Mouse (Mus musculus) kidney, embryonic 14.5 days (tissue): Measurements from ENCODE around the gene Lce3c. TPM values are rescaled to one million over a fixed set of nuclear protein-coding genes. Genes with fewer than 3 reads are reported as not detected.

ENCODE experiments used
- ATAC-seq: fragments of 200-750 bp; cut with Nextera tagmentation; 2 replicates; pipeline ENCODE4 v1.8.0; 2017; ENCODE audit warnings: moderate number of reproducible peaks, mild to moderate bottlenecking, moderate TSS enrichment, moderate library complexity; ENCODE audit not compliant: low FRiP score, low TSS enrichment
- H3K27ac ChIP-seq: fragments of 300-500 bp; sonication (generic); 2 replicates; pipeline ENCODE4 v1.5.1; 2014; ENCODE audit warnings: low read depth, mild to moderate bottlenecking, low read length, moderate library complexity, mixed read lengths
- H3K27me3 ChIP-seq: fragments of 300-500 bp; sonication (generic); 2 replicates; pipeline ENCODE4 v1.6.1; 2014; ENCODE audit warnings: mild to moderate bottlenecking, low read length; ENCODE audit not compliant: control insufficient read depth, insufficient read depth
- H3K36me3 ChIP-seq: fragments of 300-500 bp; sonication (generic); 2 replicates; pipeline ENCODE4 v1.6.1; 2014; ENCODE audit warnings: low read length, mixed read lengths; ENCODE audit not compliant: control insufficient read depth, insufficient read depth
- H3K4me1 ChIP-seq: fragments of 300-500 bp; sonication (generic); 2 replicates; pipeline ENCODE4 v1.6.1; 2014; ENCODE audit warnings: low read length, mixed read lengths; ENCODE audit not compliant: control insufficient read depth, insufficient read depth
- H3K4me2 ChIP-seq: fragments of 300-500 bp; sonication (generic); replicated peaks from 2 replicates; pipeline ENCODE4 v1.6.1; 2014; ENCODE audit warnings: low read depth, mild to moderate bottlenecking, low read length
- H3K4me3 ChIP-seq: fragments of 300-500 bp; sonication (generic); 2 replicates; pipeline ENCODE4 v1.5.1; 2014; ENCODE audit warnings: mild to moderate bottlenecking, low read length
- H3K9ac ChIP-seq: fragments of 300-500 bp; sonication (generic); 2 replicates; pipeline ENCODE4 v1.6.1; 2014; ENCODE audit warnings: low read depth, mild to moderate bottlenecking, low read length, moderate library complexity
- H3K9me3 ChIP-seq: fragments of 300-500 bp; sonication (generic); 2 replicates; pipeline ENCODE4 v1.6.1; 2016; ENCODE audit warnings: low read length; ENCODE audit not compliant: control insufficient read depth
- WGBS: fragments of 180-500 bp; shearing (Covaris S2); extraction: QIAGEN DNeasy Blood & Tissue Kit; methylation state at CpG from one replicate; pipeline ENCODE4 v1.1.7; 2014; 5-methylcytosine and 5-hydroxymethylcytosine counted together
- polyA plus RNA-seq: library from polyadenylated mRNA; unstranded; fragments of >200 nt; fragmentation: Nextera tagmentation; extraction: Ambion mirVana; gene quantifications from 2 replicates; pipeline ENCODE4 v1.2.1, GENCODE M21; 2014

Lce3c gene
- polyA plus RNA-seq, 1 experiment from 2014 or later: not detected

DNA sequence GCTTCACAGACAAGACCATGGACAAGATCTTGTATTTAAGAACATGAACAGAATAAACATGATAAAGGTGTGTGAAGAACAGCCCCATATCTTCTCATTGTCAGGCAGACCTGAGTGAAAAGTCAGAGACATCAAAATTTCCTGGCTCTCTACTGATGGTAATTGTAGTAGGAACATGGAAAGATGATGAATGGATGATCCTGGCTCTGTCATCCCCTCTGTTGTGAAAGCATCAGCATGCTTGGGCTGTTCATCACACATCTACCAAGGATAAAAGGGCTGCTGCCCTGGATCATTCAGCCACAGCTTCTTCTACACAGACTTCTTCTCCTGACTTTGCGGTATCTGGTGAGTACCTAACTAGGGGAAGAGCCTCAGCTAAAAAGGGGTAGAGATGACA is 12.8 kb downstream of the Lce3c start, which contains the start of gene Lce3d:
Gene Lce3d, plus strand, starts transcription at position 301 of the 400 bp plus-strand sequence.
- Histone ChIP-seq H3K27ac (no peak within 1 kb of the TSS), H3K4me1 (no peaks in the 10 kb centered on the region), H3K9ac (no peak within 1 kb of the TSS), H3K4me2 (no peak within 1 kb of the TSS), H3K9me3 (no peaks in the 10 kb centered on the region), H3K4me3 (no peak within 1 kb of the TSS), H3K27me3 (no peaks in the 10 kb centered on the region), H3K36me3 (no peaks in the 10 kb centered on the region)
- ATAC-seq: no peak
- WGBS: 100% methylated on average over 1 of the region's 1 CpGs

DNA sequence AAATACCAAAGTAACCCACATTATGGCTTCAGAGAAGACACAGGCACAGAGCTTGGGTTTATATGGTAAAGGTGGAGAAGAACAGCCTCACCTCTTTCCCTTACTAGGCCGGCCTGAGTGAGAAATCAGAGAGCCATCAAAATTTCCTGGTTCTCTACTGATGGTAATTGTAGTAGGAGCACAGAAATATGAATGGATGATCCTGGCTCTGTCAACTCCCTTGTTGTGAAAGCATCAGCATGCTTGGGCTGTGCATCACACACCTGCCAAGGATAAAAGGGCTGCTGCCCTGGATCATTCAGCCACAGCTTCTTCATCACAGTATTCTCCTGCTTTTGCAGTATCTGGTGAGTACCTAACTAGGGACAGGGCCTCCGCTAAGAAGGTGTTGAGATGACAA is 22.5 kb downstream of the Lce3c start, which contains the start of gene Lce3e:
Gene Lce3e, plus strand, starts transcription at position 301 of the 400 bp plus-strand sequence.
- H3K4me2 ChIP-seq: no peak within 1 kb of the TSS
- WGBS: 94% methylated on average over 2 of the region's 2 CpGs

DNA sequence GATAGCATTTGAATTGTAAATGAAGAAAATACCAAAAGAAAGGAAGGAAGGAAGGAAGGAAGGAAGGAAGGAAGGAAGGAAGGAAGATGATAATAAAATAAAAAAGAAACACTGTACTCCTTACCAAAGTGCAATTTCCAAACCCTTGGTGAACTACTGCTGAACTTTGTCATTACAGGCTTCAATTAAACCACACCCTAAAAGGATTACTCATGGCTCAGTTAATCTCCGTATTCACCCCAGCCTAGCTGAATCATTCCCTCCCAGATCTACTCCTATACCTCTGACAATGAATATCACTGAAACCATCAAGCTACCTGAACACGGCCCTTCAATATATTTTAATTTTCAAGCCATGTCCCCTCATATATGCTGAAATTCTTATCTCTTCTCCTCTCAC is 34.2 kb downstream of the Lce3c start:
- Histone ChIP-seq H3K27me3 (no peaks in the 10 kb centered on the region), H3K4me3 (no peak overlapping the region), H3K9ac (no peak overlapping the region), H3K4me2 (no peak overlapping the region), H3K4me1 (no peaks in the 10 kb centered on the region), H3K27ac (no peak overlapping the region), H3K36me3 (no peaks in the 10 kb centered on the region), H3K9me3 (no peaks in the 10 kb centered on the region)
- no peak for ATAC-seq
- WGBS: 78% methylated on average over 2 of the region's 2 CpGs

More for the DNA sequence above, 22.5 kb downstream of the Lce3c start, which contains the start of gene Lce3e:
- no peak within 1 kb of the TSS for H3K27ac ChIP-seq
- H3K9me3 ChIP-seq: no peaks in the 10 kb centered on the region
- H3K36me3 ChIP-seq: no peaks in the 10 kb centered on the region
- H3K27me3 ChIP-seq: no peaks in the 10 kb centered on the region
- H3K9ac ChIP-seq: no peak within 1 kb of the TSS
- no peak for ATAC-seq
- no peaks in the 10 kb centered on the region for H3K4me1 ChIP-seq
- H3K4me3 ChIP-seq: no peak within 1 kb of the TSS

DNA sequence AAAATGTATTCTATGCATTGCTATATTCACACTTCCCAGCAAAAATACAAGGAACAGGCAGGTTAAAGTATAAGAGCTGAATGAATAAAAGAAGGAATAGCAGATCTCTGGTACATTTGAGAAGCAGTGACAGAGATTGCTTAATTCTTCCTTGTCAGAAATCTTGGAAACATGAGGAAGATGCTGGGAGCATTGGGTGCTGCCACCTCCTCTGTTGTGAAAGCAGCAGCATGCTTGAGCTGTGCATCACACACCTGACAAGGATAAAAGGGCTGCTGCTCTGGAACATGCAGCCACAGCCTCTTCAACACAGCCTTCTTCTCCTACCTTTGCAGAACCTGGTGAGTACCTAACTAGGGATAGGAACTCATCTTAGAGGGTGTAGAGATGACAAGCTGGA is 47.6 kb downstream of the Lce3c start, which contains the start of gene Lce3f:
Gene Lce3f, plus strand, starts transcription at position 301 of the 400 bp plus-strand sequence.
- no peak within 1 kb of the TSS for H3K27ac ChIP-seq
- H3K9me3 ChIP-seq: no peaks in the 10 kb centered on the region
- no peaks in the 10 kb centered on the region for H3K4me1 ChIP-seq
- H3K27me3 ChIP-seq: no peaks in the 10 kb centered on the region
- no peak within 1 kb of the TSS for H3K4me2 ChIP-seq
- H3K36me3 ChIP-seq: no peaks in the 10 kb centered on the region
- H3K4me3 ChIP-seq: no peak within 1 kb of the TSS
- ATAC-seq: no peak
- H3K9ac ChIP-seq: no peak within 1 kb of the TSS

Other genes starting within 250 kb of the Lce3c start
- not detected in 2 replicates for gene Lce1e, start 235.4 kb upstream of the Lce3c start, polyA plus RNA-seq
- gene Lce1f, start 224.1 kb upstream of the Lce3c start, polyA plus RNA-seq: not detected in 2 replicates
- not detected in 2 replicates for gene Gm38119, start 205.4 kb upstream of the Lce3c start, polyA plus RNA-seq
- not detected in 2 replicates for gene Lce1g, start 192.1 kb upstream of the Lce3c start, polyA plus RNA-seq
- not detected in 2 replicates for gene Lce1h, start 179.4 kb upstream of the Lce3c start, polyA plus RNA-seq
- gene Lce1i, start 165.6 kb upstream of the Lce3c start, polyA plus RNA-seq: not detected in 2 replicates
- not detected in 2 replicates for gene Lce1j, start 154.0 kb upstream of the Lce3c start, polyA plus RNA-seq
- not detected in 2 replicates for gene Lce1k, start 136.6 kb upstream of the Lce3c start, polyA plus RNA-seq
- not detected in 2 replicates for gene Kprp, start 117.2 kb upstream of the Lce3c start, polyA plus RNA-seq
- gene Lce1l, start 93.2 kb upstream of the Lce3c start, polyA plus RNA-seq: not detected in 2 replicates
- not detected in 2 replicates for gene 2310050C09Rik, start 74.3 kb upstream of the Lce3c start, polyA plus RNA-seq
- not detected in 2 replicates for gene Lce3a, start 18.3 kb upstream of the Lce3c start, polyA plus RNA-seq
- gene Lce3b, start 11.5 kb upstream of the Lce3c start, polyA plus RNA-seq: not detected in 2 replicates
- gene Lce3d, start 12.9 kb downstream of the Lce3c start, polyA plus RNA-seq: not detected in 2 replicates
- gene Lce3e, start 22.6 kb downstream of the Lce3c start, polyA plus RNA-seq: not detected in 2 replicates
- gene Lce3f, start 47.7 kb downstream of the Lce3c start, polyA plus RNA-seq: not detected in 2 replicates
- 0.64 and 0.67 TPM in 2 replicates for gene Crct1, start 71.2 kb downstream of the Lce3c start, polyA plus RNA-seq
- gene Lce1m, start 74.6 kb downstream of the Lce3c start, polyA plus RNA-seq: not detected in 2 replicates
- not detected in 2 replicates for gene Gm4858, start 124.3 kb downstream of the Lce3c start, polyA plus RNA-seq
- gene Crnn, start 200.3 kb downstream of the Lce3c start, polyA plus RNA-seq: not detected in 2 replicates